Mouse (Mus musculus): ENCODE results near the gene Acer3. TPM values are rescaled to one million over a fixed set of nuclear protein-coding genes. Genes with fewer than 3 reads are reported as not detected.

The Acer3 gene
- polyA plus RNA-seq, 1 experiment, result 6.7 TPM

- peaks cover 5% of the 10 kb centered on the region; the same call in 1 of the 2 replicates for H3K4me1 ChIP-seq (replicated peaks; ENCODE audit: control insufficient read depth, insufficient read depth, low read length)
- TF ChIP-seq CTCF (IDR thresholded peaks at IDR 0.05; ENCODE audit: borderline replicate concordance, control insufficient read depth, extremely low read depth, insufficient read depth, low read length, poor library complexity), result peak; percentile 89
- TF ChIP-seq POLR2A (IDR thresholded peaks at IDR 0.05; ENCODE audit: control insufficient read depth, extremely low read depth, insufficient read depth, low read length, poor library complexity), result 0 out of 2 replicates have a peak, but pooled peaks have one; percentile 19
- 5% methylated on average over 13 of the region's 13 CpGs for WGBS
- H3K4me3 ChIP-seq (ENCODE audit: control insufficient read depth, insufficient read depth, low read length), result peak overlapping the region; percentile 62
- peak; percentile 86 for DNase-seq
- H3K36me3 ChIP-seq (ENCODE audit: control insufficient read depth, insufficient read depth, low read length), result no peaks in the 10 kb centered on the region
- no peaks in the 10 kb centered on the region for H3K27me3 ChIP-seq (ENCODE audit: control insufficient read depth, insufficient read depth, low read length)
- no peak overlapping the region for H3K27ac ChIP-seq (ENCODE audit: control insufficient read depth, insufficient read depth, low read length)
These were observed 20.5 kb upstream of the Acer3 start for GRCm38 (mm10) chr7:98341475-98341874.

DNA sequence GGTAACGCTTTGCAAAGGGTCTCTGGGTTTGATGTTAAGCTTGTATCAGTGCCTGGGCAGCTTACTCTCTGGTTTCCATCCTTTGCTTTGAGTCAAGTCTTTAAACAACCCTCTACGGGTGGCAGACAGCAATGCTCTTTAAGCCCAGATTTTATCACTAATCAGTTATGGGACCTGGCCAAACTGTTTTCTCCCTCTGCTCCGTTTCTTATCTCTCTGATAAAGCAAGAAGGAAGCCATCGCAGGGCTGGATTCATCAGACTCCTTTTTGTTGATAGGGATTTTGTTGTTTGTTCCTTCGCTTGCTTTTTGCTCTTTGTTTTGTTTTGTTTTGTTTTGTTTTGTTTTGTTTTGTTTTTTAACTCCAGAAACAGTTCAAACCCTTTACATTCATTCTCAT, 19.3 kb upstream of the Acer3 start:
- no peak overlapping the region for H3K27ac ChIP-seq (ENCODE audit: control insufficient read depth, insufficient read depth, low read length)
- WGBS, result 96% methylated on average over 5 of the region's 5 CpGs

DNA sequence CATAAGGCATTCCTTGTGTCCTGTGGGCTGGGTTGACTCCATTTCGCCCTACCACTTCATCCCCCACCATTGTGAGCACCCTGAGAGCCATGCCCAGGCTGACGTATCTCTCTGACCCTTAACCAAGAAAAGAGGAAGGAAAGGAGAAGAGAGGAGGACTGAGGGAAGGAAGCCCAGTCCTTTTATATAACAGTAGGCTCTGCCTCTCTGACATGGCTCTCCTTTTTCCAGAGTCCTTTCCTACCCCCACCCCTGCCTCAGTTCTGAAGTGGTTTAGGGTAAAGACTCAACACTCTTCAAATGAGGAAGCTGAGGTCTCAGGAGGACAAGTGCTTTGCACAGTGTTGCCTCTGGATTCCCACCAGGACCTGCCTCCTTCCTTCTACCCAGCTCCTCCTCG, 13.0 kb upstream of the Acer3 start:
- no peak overlapping the region for H3K27ac ChIP-seq (ENCODE audit: control insufficient read depth, insufficient read depth, low read length)
- H3K36me3 ChIP-seq (ENCODE audit: control insufficient read depth, insufficient read depth, low read length), result no peaks in the 10 kb centered on the region
- WGBS, result 41% methylated on average over 3 of the region's 3 CpGs
- no peaks in the 10 kb centered on the region for H3K4me1 ChIP-seq (replicated peaks; ENCODE audit: control insufficient read depth, insufficient read depth, low read length)
- DNase-seq, result no peak
- H3K4me3 ChIP-seq (ENCODE audit: control insufficient read depth, insufficient read depth, low read length), result no peak overlapping the region
- no peaks in the 10 kb centered on the region for H3K27me3 ChIP-seq (ENCODE audit: control insufficient read depth, insufficient read depth, low read length)
- TF ChIP-seq CTCF (IDR thresholded peaks at IDR 0.05; ENCODE audit: borderline replicate concordance, control insufficient read depth, extremely low read depth, insufficient read depth, low read length, poor library complexity), result no peak
- no peak for TF ChIP-seq POLR2A (IDR thresholded peaks at IDR 0.05; ENCODE audit: control insufficient read depth, extremely low read depth, insufficient read depth, low read length, poor library complexity)

More for the DNA sequence above, 19.3 kb upstream of the Acer3 start:
- Histone ChIP-seq H3K36me3 (ENCODE audit: control insufficient read depth, insufficient read depth, low read length) (no peaks in the 10 kb centered on the region), H3K4me3 (ENCODE audit: control insufficient read depth, insufficient read depth, low read length) (no peak overlapping the region), H3K4me1 (replicated peaks; ENCODE audit: control insufficient read depth, insufficient read depth, low read length) (peaks cover 5% of the 10 kb centered on the region; the same call in 1 of the 2 replicates), H3K27me3 (ENCODE audit: control insufficient read depth, insufficient read depth, low read length) (no peaks in the 10 kb centered on the region)
- DNase-seq, result no peak
- TF ChIP-seq CTCF (IDR thresholded peaks at IDR 0.05; ENCODE audit: borderline replicate concordance, control insufficient read depth, extremely low read depth, insufficient read depth, low read length, poor library complexity), result no peak
- TF ChIP-seq POLR2A (IDR thresholded peaks at IDR 0.05; ENCODE audit: control insufficient read depth, extremely low read depth, insufficient read depth, low read length, poor library complexity), result no peak

DNA sequence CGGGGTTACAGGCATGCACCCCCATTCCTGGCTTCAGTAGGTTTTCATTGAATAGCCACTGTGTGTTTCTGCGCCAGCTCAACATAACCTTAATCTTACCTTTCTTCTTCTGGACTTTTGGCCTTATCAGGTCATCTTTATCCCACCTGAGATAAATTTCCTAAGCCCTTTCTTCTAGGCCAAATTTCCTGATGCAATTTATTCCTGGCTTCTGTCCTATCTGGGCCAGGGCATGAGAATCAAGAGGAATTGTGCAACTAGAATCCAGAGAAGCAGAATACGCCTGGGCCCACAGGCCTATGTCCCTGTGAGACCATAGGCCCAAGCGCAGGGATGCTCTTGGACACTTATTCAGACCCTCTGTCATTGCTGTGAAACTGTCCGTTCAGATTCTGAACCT, 12.5 kb upstream of the Acer3 start:
- no peak for DNase-seq
- WGBS, result 94% methylated on average over 5 of the region's 5 CpGs
- no peak for TF ChIP-seq POLR2A (IDR thresholded peaks at IDR 0.05; ENCODE audit: control insufficient read depth, extremely low read depth, insufficient read depth, low read length, poor library complexity)
- TF ChIP-seq CTCF (IDR thresholded peaks at IDR 0.05; ENCODE audit: borderline replicate concordance, control insufficient read depth, extremely low read depth, insufficient read depth, low read length, poor library complexity), result no peak
- Histone ChIP-seq H3K27ac (ENCODE audit: control insufficient read depth, insufficient read depth, low read length) (no peak overlapping the region), H3K36me3 (ENCODE audit: control insufficient read depth, insufficient read depth, low read length) (no peaks in the 10 kb centered on the region), H3K4me3 (ENCODE audit: control insufficient read depth, insufficient read depth, low read length) (no peak overlapping the region), H3K27me3 (ENCODE audit: control insufficient read depth, insufficient read depth, low read length) (no peaks in the 10 kb centered on the region), H3K4me1 (replicated peaks; ENCODE audit: control insufficient read depth, insufficient read depth, low read length) (no peaks in the 10 kb centered on the region)

GRCm38 (mm10) chr7:98332678-98333397, 11.8 kb upstream of the Acer3 start:
- no peak overlapping the region for H3K4me3 ChIP-seq (ENCODE audit: control insufficient read depth, insufficient read depth, low read length)
- no peaks in the 10 kb centered on the region for H3K27me3 ChIP-seq (ENCODE audit: control insufficient read depth, insufficient read depth, low read length)
- WGBS, result 95% methylated on average over 5 of the region's 5 CpGs
- no peak for TF ChIP-seq POLR2A (IDR thresholded peaks at IDR 0.05; ENCODE audit: control insufficient read depth, extremely low read depth, insufficient read depth, low read length, poor library complexity)
- TF ChIP-seq CTCF (IDR thresholded peaks at IDR 0.05; ENCODE audit: borderline replicate concordance, control insufficient read depth, extremely low read depth, insufficient read depth, low read length, poor library complexity), result no peak
- no peak overlapping the region for H3K27ac ChIP-seq (ENCODE audit: control insufficient read depth, insufficient read depth, low read length)
- H3K36me3 ChIP-seq (ENCODE audit: control insufficient read depth, insufficient read depth, low read length), result no peaks in the 10 kb centered on the region
- no peaks in the 10 kb centered on the region for H3K4me1 ChIP-seq (replicated peaks; ENCODE audit: control insufficient read depth, insufficient read depth, low read length)
- no peak for DNase-seq

GRCm38 (mm10) chr7:98331932-98332331, 10.9 kb upstream of the Acer3 start:
- TF ChIP-seq POLR2A (IDR thresholded peaks at IDR 0.05; ENCODE audit: control insufficient read depth, extremely low read depth, insufficient read depth, low read length, poor library complexity) (no peak), CTCF (IDR thresholded peaks at IDR 0.05; ENCODE audit: borderline replicate concordance, control insufficient read depth, extremely low read depth, insufficient read depth, low read length, poor library complexity) (no peak)
- no peaks in the 10 kb centered on the region for H3K27me3 ChIP-seq (ENCODE audit: control insufficient read depth, insufficient read depth, low read length)
- no peak overlapping the region for H3K4me3 ChIP-seq (ENCODE audit: control insufficient read depth, insufficient read depth, low read length)
- no peak overlapping the region for H3K27ac ChIP-seq (ENCODE audit: control insufficient read depth, insufficient read depth, low read length)
- 52% methylated on average over 3 of the region's 3 CpGs for WGBS
- no peaks in the 10 kb centered on the region for H3K4me1 ChIP-seq (replicated peaks; ENCODE audit: control insufficient read depth, insufficient read depth, low read length)
- H3K36me3 ChIP-seq (ENCODE audit: control insufficient read depth, insufficient read depth, low read length), result no peaks in the 10 kb centered on the region
- DNase-seq, result no peak

All from thymus, adult 2 months (tissue).